Mouse (Mus musculus): ENCODE results near the gene Gpx4.
A peak's percentile ranks its signal among the peaks of the same experiment; 100 is the strongest.

The Gpx4 gene

GRCm38 (mm10) chr10:80047041-80047565, at the start of gene Gpx4:
TSS of gene Gpx4 (plus strand) at chr10:80047166.
- DNase-seq, result no peak

GRCm38 (mm10) chr10:79997819-79998218, 49.1 kb upstream of the Gpx4 start:
- DNase-seq, result peak; percentile 68 to 88

DNA sequence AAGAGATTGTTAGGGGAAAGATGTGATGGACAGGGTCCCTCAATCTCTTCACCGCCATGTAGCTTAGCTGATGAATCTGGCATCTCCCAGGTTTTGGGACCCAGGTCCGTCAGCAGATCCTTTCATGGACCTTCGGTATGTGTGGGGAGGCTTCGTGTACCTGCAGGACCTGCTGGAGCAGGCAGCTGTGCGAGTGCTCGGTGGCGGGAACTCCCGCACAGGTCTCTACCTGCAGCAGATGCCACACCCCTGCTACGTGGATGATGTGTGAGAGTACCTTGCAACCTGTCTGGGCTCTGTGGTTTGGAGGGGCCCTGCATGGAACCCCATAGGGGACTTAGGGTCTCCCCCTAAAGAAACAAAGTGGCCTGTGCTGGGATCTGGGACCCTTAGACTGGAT, 45.0 kb upstream of the Gpx4 start:
- no peak for DNase-seq

DNA sequence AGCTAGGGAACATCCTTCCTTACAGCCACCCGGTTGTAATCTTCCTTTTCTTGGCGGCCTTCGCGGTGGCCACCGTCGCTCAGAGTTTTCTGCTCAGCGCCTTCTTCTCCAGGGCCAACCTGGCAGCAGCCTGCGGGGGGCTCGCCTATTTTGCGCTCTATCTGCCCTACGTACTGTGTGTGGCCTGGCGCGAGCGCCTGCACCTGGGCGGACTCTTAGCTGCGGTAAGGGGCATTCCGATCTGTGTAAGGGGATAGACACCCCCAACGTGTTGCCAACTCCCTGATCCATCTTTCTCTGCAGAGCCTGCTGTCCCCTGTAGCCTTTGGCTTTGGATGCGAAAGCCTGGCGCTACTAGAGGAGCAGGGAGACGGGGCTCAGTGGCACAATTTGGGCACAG, 44.1 kb upstream of the Gpx4 start:
- no peak for DNase-seq

DNA sequence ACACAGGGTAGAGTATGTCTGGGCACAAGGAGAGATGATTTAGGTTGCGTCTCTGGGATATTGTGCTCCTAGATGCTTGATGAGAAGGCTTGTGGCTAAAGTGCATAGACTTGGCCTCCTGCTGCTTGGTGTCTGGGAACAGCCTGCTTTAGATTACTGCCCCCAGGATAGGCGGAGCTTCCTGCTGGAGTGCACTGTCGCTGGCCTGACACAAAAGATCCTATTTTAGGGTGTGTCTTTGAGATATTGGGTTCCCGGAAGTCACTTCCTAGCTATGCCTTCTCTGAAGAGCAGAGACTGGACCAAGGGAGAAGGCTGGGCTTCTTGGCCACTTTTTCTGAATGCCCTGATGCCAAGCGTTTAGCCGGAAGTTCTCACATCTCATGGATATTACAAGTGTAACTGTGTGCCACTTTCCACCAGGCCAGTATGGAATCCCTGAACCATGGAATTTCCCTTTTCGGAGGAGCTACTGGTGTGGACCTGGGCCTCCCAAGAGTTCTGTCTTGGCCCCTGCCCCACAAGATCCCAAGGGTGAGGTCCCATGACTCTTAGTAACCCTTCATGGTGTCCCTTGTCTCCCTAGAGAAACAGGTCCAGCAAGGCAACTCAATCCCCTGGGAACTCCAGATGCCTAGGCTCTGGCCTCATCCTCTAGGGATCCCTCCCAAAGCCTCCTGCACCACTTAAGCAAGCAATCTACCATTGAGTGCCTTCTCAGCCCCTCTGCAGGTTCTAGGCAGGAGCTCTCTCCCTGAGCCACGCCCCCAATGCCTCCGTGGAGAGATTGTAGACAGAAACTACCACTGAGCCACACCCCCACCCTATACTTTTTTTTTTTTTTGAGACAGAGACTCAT, 43.4 kb upstream of the Gpx4 start:
- peak in 1 of 2 experiments; percentile 50 for DNase-seq

- DNase-seq, result no peak
Observed at GRCm38 (mm10) chr10:80004233-80004705, 42.7 kb upstream of the Gpx4 start.

DNA sequence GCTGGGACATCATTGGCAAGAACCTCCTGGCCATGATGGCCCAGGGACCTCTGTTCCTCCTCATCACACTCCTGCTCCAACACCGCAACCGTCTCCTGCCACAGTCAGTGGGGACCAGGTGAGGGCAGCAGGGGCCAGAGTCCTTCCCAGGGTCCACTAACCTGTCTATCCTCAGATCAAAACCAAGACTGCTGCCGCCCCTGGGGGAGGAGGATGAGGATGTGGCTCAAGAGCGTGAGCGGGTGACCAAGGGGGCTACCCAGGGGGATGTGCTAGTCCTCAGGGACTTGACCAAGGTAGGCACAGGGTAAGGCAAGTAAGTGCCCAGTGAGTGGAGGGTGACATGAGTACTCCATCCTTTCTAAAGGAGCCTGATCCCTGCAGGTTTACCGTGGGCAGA, 35.2 kb upstream of the Gpx4 start:
- DNase-seq, result no peak

GRCm38 (mm10) chr10:80013609-80014008, 33.4 kb upstream of the Gpx4 start:
- no peak for DNase-seq

- peak; percentile 64 to 78 for DNase-seq
Observed at GRCm38 (mm10) chr10:80014484-80015290, 32.3 kb upstream of the Gpx4 start.

GRCm38 (mm10) chr10:80015583-80015982, 31.4 kb upstream of the Gpx4 start:
- peak; percentile 59 to 70 for DNase-seq

DNA sequence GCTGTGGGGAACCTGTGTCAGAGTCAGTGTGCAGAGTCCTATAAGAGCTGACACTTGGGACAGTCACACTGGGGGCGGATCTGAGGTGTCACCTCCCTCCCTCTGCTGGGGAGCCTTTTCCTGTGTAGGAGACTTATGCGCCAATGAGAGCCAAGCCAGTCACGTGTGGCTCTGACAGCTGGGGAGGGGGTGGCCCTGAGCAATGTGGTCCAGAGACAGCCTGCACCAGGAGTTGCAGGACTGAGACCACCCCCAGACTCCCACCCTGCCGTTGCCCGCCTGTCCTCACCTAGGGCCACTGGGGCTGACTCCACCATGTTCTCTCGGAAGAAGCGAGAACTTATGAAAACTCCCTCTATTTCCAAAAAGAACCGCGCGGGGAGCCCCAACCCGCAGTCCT, 30.5 kb upstream of the Gpx4 start, which contains the start of gene Arhgap45:
Gene Arhgap45, plus strand, starts transcription at position 143 of the 400 bp plus-strand sequence.
- peak; percentile 77 to 78 for DNase-seq

GRCm38 (mm10) chr10:80016931-80017330, 30.0 kb upstream of the Gpx4 start:
- DNase-seq, result no peak

GRCm38 (mm10) chr10:80017361-80017760, 29.6 kb upstream of the Gpx4 start:
- peak; percentile 84 to 85 for DNase-seq

- no peak for DNase-seq
Observed at GRCm38 (mm10) chr10:80017771-80018170, 29.2 kb upstream of the Gpx4 start.

DNA sequence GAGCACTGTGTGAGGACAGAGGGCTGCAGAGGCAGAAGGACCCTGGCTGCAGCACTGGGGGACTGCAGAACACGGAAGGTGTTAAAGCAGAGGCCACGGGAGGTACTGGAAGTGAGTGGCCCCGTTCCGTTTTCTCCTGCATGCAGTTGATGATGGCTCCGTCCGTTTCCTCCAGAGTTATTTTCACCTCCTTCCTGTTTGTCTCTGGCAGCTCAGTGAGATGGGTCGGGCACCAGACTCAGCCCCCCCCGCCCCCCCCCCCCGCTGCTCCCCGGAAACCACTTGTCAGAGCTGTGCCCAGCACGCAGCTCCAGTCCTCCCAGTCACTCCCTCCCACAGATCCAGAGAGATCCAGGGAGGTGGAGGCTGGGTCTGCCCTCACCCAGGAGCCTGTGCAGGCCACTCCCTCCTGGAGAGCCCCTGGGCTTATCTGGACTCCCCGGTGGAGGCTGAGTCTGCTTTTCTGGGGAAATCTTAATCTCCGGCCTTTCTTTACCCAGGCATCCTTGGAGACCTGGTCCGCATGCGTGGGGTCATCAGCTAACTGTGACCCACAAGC, 28.1 kb upstream of the Gpx4 start:
- peak; percentile 68 to 78 for DNase-seq

DNA sequence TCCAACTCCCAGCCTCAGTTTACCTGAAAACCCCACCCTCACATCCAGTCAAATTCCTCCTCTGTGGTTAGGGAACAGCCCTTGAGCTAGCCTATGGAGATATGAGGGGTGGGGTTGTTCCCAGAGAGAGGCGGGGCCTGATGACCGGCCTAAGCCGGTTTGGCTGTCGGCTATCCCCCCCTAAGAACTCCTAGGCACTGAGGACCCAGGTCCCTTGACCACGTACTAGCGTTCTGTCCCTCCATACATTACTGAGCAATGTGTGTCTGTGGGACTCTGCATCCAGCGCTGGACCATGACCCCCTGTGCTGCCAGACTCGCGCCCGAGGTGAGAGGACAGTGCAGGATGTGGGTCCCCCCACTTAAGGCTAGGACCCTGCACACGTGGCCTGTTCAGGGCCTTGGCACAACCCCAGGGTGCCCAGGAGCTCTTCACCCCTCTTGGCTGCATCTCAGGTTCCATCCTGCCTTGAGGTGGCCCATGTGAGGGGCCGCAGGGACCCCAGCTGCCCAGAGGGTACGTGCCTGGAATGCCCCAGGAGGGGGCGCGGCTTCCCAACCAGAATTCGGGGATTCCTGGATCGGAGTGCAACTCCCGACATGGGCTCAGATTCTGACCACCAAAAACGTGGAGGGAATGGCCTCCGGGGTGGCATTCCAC, 27.4 kb upstream of the Gpx4 start:
- DNase-seq, result peak in 1 of 2 experiments; percentile 53

GRCm38 (mm10) chr10:80020191-80020590, 26.8 kb upstream of the Gpx4 start:
- DNase-seq, result no peak

GRCm38 (mm10) chr10:80020603-80021319, 26.2 kb upstream of the Gpx4 start:
- no peak for DNase-seq

- no peak for DNase-seq
Observed at GRCm38 (mm10) chr10:80021320-80021641, 25.7 kb upstream of the Gpx4 start.

- no peak for DNase-seq
Observed at GRCm38 (mm10) chr10:80022164-80022563, 24.8 kb upstream of the Gpx4 start.

DNA sequence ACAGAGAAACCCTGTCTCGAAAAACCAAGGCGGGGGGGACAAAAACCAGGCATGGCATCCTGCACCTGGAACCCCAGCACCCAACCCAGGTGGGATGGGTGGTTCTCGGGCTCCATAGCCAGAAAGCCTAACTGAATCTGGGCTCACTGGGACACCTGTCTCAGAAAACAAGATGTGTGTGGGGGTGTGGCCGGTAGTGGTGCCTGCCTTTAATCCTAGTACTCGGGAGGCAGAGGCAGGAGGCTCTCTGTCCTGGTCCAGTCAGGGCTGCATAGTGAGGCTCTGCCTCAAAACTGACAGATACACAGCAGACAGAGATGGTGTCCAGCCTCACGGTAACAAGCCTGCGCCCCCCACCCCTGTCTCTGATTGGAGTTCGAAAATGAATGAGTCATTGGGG, 24.2 kb upstream of the Gpx4 start:
- DNase-seq, result no peak

GRCm38 (mm10) chr10:80023758-80024157, 23.2 kb upstream of the Gpx4 start:
- DNase-seq, result no peak

Data from lung, postnatal 4 days (tissue).